Mouse (Mus musculus) gastrocnemius, adult 18-20 months (tissue): ENCODE data around the gene Fbxo11. TPM values are rescaled to one million over a fixed set of nuclear protein-coding genes. Genes with fewer than 3 reads are reported as not detected.
"Not testable (repeated sequence)": the region's sequence is repeated elsewhere in the genome, so short reads cannot be mapped to it uniquely, and the experiment has no call there.

Source experiments
- DNase-seq: peaks from one replicate; pipeline ENCODE4 v3.0.0; 2021; ENCODE audit warnings: low spot score
- total RNA-seq, 2 experiments: library from RNA; stranded (reverse); gene quantifications; 2 replicates each; pipeline ENCODE4 v1.2.3; 2021

Fbxo11 gene
- total RNA-seq, 2 experiments from 2014 or later, result 32.9 to 39.2 TPM

DNA sequence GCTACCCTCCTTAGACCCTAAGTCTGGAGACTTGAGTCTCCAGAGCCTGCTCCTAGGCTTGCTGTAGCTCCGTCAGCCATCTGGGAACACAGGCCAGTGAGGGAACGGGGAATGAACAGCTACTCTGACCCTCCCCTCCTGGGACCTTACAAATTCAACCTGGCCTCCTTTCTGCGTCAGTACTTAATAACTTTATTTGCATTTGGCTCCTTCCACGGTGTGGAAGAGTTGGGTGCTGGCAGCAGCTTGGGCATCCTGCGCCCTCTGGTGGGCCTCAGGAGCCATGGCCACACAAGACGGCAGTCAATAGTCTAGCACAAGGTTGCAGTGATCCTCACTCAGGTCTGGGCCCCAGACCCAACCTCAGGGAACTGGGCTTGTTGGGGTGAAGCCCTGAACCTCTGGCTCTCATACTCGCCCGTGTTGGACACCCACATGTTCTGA lies 96.6 kb downstream of the Fbxo11 start:
- not testable (repeated sequence) for DNase-seq

DNA sequence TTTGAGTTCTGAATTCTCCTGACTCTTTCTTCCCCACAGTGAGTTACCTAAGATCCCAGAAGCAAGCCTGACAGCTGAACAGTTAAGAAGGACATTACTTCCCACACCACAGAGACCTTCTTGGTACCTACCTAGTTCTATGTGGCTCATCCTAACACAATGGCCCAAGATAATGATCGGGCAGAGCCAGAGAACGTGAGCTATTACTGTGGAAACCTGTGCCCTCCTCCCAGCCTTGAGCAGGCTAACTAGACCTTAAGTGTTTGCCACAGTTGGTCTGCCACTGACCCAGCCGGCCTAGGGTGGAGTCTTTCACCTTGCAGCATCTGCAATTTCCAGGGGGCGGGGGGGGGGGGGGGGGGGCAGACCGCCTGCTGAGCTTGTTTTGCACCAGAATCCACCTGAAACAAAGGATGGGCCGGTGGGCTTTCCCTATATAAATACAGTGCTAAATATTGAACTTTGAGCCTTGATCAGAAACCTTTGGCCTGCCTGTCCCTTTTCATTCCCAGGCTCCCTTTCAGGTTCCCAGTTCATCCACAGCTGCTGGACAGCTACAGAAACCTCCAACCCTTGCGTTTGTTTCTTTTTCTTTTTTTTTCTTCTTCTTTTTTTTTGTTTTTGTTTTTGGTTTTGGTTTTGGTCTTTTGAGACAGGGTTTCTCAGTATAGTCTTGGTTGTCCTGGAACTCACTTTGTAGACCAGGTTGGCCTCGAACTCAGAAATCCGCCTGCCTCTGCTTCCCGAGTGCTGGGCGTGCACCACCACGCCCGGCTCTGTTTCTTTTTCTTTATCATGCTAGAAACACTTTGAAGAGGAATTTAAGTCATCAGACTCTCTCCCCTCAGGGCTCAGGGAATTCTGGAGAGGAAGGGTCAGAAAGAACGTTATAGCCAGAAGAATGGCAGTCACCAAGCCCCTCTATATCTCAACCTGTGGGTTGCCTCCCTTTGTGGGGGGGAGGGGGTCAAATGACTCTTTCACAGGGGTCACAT lies 101.7 kb downstream of the Fbxo11 start:
- DNase-seq, result no peak

DNA sequence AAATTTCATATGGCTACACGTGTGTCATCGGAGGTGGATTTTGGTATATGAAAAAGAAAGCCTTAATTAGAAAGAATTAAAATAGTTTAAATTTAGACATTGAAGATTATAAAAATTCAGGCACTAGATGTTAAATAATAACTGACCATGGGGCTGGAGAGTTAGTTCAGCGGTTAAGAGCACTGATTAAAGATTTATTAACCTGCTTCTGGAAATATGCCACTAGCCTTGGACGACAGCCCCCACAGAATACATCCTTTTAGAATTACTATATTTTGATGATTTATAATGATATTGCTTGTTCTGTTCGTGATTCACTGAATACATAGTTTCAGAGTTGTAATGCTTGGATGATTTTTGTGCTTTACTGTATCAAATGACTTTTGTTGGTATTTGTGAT lies 105.2 kb downstream of the Fbxo11 start:
- DNase-seq, result not testable (repeated sequence)

DNA sequence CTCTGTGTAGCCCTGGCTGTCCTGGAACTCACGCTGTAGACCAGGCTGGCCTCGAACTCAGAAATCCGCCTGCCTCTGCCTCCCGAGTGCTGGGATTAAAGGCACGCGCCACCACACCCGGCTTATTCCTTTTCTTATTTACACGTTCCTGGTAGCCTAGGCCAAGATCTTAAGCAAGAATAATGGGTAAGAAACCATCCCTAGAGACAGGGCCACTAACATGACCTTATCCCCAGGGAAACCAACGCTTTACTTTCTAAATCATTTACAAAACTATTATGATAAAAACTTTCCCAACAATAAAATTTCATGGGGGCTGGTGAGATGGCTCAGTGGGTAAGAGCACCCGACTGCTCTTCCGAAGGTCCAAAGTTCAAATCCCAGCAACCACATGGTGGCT lies 105.7 kb downstream of the Fbxo11 start:
- not testable (repeated sequence) for DNase-seq

DNA sequence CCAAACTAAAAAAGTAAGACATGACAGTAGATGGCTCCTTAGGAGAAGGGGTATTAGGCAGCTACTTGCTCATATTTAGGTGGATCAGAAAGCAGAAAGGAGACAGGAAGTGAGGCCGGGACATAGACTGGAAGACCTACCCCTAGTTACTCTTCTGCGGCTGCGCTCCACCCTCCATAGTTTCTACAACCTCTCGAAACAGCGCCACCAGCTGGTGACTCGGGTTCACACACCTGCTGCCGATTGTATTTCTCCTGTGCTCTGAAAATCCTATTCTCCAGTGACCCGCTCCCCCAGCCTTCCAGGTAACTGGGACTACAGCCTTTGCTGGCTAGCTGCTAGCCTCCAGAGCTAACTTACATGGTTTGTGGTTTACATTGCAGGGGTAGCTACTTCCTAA lies 106.8 kb downstream of the Fbxo11 start:
- no peak for DNase-seq

DNA sequence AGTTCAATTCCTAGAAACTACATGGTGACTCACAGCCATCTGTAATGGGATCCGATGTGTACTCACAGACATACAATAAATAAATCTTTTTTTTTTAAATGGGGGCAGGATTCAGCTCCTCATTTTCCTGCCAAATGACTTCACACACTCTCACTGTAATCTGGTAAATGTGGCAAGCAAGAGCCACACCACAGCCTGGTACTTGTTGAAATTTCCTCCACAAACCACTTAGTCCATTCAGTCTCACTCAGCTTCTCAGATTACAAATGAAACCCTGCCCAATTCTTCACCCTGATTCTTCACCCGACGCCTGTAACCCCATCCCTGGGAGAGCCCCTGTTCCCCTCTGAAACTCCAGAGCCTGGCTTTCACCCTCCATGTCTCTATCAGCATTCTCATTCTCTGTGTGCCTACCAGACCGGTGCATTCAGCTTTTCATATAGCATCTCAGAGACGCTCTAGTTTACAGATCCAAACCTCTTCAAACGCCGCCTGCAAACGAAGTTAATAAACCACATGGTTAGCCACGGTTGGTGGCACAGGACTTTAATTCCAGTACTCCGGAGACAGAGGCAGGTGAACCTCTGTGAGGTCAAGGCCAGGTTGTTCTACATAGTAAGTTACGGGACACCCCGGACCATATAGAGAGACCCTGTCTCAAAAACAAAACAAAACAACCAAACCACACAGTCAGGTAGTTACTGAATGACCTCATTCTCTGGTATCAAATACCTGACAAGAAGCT lies 107.8 kb downstream of the Fbxo11 start:
- no peak for DNase-seq

DNA sequence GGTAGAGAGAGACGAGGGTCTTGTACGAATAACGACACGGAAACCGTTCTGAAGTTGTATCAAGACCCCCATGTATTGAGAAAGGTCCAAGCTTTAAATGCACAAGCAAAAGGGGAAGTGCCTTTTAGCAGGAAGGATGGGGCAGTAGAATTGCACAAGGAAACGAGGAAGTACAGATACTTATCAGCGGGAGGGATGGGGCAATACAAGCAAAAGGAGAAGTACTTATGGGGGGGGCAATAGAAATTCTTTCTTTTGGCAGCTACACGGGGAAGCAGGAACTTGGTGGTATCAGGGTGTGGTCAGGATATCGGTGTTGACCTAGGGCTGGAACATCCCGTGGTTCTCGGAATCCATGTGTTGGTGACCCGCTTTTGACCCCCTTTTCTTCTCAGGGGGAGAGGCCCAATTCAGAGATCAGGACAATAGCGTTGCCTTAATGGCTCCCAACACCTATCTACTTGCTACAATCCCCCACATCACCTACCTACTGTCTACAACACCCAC lies 110.4 kb downstream of the Fbxo11 start:
- DNase-seq, result not testable (repeated sequence)

DNA sequence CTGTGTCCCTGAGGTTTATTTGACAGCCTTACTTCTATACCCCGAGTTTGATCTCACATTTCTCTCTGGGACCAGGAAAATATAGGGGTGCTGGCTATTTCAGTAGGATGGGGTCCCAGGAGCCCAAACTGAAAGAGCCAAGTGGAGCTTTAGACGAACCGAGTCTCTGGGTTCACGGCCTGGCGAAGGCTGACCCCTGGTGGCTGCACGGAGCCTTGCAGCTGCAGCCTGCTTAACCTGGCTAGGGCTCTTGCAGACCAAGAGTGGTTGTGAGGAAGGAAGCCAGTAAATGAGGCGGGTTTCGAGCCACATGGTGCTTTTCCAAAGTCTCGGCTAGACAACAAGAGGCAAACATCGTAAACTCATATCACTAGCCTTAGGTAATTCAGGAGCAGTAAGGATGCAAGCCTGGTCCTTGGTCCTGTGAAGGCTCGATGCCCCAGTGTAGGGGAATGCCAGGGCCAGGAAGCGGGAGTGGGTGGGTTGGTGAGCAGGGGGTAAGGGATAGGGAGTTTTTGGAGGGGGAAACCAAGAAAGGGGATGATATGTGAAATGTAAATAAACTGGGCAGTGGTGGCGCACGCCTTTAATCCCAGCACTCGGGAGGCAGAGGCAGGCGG lies 116.0 kb downstream of the Fbxo11 start:
- DNase-seq, result peak; percentile 66

Other genes starting within 250 kb of the Fbxo11 start
- gene Rpl36-ps4, start 144.3 kb downstream of the Fbxo11 start, total RNA-seq, result not detected
- 1 to 10 TPM; 4.1 to 4.4 TPM for gene Msh6, start 90.2 kb downstream of the Fbxo11 start, total RNA-seq